Mouse (Mus musculus) heart, adult 8-10 months (tissue): ENCODE measurements around the gene Strc. TPM values are rescaled to one million over a fixed set of nuclear protein-coding genes. Genes with fewer than 3 reads are reported as not detected.
"Not testable (repeated sequence)": the region's sequence is repeated elsewhere in the genome, so short reads cannot be mapped to it uniquely, and the experiment has no call there.

Source experiments
- DNase-seq: peaks from one replicate; pipeline ENCODE4 v3.0.0; 2022; ENCODE audit warnings: low spot score
- total RNA-seq, 4 experiments: library from RNA; stranded (reverse); gene quantifications; 2 replicates each; pipeline ENCODE4 v1.2.4; 2022

Strc gene
- under 1 TPM in 1 of 4 experiments, not detected in 3; 0.09 TPM for total RNA-seq

DNA sequence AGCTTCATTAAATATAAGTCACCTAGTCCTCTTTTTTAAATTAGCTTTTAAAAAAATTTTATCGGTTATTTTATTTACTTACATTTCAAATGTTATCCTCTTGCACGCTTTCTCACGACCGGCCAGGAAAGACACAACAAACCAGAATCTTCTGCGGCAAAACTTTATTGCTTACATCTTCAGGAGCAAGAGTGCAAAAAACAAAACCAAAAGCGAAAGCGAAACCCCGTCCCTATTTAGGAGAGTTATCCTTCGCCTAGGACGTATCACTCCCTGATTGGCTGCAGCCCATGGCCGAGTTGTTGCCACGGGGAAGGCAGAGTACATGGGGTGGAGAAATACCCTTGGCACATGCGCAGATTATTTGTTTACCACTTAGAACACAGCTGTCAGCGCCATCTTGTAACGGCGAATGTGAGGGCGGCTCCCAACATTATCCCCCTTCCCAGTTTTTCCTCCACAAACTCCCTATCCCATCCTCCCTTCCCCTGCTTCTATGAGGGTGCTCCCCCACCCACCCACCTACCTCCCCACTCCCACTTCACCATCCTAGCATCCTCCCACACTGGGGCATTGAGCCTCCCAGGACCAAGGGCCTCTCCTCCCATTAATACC, at the start of gene Strc:
TSS of gene Strc (minus strand) at position 208 of the 615 bp plus-strand sequence.
- not testable (repeated sequence) for DNase-seq

DNA sequence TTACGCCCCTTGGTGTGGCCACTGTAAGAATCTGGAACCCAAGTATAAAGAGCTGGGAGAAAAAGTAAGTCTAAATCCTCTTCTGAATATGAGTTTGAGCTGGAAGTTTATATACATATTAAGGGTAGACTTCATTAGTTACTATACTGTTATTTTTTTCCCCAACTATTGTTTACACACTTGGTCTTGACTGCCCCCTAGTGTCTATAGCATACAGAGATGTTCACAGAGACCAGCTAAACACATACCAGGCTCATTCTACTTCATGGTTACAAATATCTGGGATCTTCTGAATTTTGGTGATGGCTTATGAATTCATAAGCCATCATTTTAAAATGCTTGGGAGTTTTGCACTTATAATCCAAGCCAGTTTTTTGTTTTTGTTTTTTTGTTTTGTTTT, 47.9 kb upstream of the Strc start:
- no peak for DNase-seq

DNA sequence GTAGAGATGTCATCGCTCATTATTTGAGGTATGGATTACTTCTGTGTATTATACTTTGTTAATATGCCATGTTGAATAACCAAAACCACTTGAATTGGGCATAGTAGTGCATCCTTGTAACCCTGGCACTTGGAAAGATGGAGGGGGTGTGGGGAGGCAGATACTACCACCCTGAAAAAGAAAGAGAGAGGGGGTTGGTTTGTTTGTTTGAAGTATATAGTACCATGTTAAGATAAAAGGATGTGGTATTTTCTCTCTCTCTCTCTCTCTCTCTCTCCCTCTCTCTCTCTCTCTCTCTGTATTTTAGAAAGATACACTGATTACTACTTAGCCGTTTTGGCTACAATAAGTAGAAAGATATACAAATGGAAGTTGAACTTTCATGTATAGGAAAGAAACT, 38.9 kb upstream of the Strc start:
- DNase-seq: no peak

DNA sequence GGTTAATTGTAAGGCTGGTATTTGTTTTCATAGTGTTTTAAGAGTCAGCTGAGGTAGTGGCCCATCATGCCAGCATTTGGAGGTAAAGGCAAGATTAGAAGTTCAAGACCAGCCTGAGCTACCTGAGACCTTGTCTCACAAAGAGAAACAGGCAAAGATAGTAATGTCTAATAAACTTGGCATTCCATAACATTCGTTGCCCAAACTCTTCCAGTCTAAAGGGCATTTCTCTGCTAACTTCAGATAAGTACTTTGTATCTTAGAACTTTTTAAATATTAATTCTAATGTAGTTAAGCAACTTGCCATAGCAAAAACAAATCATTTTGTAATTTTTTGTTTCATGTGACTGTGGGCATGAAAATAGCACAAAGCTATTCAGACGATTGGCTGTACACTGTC, 36.2 kb upstream of the Strc start:
- no peak for DNase-seq

DNA sequence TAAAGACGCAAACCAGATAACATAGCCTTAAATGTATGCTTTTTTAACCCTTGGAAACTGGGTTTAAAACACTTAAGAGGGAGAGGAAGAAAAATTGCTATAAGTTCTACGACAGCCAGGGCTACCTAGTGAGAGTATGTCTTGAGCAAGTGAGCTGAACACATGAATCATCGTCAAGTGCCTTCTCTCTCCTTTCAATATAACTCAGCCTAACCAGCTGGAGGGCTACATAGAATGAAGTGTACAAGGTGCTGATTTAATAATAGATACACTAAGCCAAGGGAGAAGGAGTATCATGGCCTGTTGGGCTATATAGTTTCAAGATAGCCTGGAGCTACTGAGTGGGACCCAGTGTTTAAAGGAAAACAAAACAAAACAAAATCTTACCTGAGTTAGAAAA, 31.5 kb upstream of the Strc start:
- no peak for DNase-seq

DNA sequence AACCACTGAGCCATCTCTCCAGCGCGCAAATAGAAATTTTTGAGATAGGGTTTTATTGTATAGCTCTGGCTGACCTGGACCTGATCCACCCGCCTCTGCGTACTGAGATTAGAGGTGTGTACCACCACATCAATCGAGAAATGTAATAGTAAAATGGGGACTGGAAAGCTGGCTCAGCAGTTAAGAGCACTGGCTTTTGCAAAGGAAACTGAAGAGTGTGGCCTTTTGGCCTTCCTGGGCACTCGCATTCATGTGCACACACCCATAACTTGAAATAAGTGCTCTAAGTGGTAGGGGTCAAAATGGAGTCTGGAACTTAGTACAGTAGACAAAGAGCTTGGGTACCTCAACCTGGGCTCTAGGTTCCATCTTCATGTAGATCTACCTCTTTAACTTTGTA, 29.4 kb upstream of the Strc start:
- no peak for DNase-seq

DNA sequence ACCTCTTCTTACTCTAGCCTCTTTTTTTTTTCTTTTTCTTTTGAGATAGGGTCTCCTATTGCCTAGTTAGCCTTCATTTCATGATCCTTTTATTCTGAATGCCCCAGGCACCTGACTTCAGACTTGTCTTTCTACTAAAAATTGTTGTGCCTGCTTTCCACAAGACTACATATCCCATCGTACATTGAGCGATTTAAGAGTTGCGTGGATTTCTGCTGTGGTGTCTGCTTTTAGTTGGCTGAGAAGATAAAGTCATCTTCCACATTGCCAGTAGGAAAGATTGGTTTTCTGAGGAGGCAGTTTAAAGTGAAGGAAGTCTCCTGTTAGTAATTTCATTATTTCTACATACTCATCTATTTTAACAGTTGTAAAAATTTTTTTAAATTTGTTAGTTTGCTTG, 28.6 kb upstream of the Strc start:
- DNase-seq: no peak

DNA sequence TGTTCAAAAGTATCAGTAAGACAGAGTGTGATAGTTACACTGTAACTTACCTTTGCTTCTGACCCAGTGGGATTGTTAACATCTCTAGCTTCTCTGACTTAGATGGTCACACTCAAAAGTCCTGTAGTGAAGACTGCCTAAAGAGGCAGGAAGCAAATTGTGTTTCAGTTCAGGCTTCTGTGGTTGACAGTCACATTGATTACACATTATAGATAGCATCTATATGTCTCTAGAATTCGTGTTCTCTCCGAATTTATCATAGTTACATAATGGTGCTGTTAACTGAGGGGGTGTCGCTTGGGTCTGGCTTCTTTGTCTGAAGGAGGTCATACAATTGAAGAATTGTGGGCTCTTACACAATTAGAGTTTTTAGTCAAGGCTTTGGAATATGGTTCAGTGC, 28.1 kb upstream of the Strc start:
- DNase-seq: no peak

DNA sequence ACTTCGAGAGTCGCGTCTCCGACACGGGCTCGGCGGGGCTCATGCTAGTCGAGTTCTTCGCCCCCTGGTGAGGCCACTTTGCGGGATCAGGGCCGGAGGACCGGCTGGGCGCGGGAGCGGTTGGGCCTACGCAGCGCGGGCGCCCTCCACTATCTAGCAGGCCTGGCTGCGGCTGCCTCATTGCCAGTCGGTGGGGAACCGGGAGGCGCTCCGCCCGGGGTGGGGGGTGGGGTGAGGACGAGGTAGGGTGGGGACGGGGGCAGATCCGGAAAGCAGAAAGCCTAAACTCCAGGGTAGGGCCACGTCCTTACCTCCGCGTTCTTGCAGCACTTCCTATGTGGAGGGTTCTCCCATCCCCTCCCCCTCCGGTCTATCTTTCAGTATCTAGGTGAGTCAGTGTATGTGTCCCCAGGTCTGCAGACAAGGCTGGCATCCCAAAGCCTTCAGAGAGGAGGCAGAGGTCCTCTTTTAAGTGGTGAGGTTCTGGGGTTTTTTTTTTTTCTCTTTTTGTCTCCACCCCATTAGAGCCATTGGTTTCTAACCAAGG, 27.2 kb upstream of the Strc start:
- peak; percentile 24 for DNase-seq

DNA sequence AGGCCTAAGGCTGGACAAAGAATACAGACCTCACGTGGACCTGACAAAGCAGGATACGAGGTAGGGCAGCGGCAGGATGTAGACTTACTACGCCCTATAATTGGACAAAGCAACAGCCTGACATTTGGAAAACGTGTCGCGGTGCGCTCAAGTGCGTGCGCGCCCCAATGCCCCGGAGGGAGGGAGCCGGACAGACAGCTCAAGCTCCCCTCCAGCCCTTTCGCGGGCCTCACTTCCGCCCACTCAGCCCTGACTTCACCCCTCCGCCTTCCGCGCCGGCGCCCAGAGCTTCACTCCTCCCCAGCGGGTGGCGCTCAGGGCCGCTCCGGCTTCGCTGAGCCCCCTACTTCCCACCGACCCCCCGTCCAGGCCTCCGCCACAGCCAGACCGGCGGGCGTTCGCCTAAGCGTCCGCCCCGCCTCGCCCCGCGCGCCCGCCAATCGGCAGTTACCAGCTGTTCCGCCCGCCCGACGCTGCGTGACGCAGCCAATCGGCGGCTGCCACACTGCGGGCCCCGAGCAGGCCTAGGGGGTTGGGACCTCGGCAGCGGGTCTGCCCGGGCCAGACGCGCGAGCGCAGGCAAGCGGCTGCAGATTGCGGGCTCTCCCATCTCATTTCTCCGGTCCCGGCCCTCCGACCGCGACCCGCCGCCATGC, 26.5 kb upstream of the Strc start, which contains the start of the genes Pdia3 and Catsper2:
TSS of gene Pdia3 (plus strand) at position 389 of the 656 bp plus-strand sequence.
TSS of gene Catsper2 (minus strand) at position 406 of the 656 bp plus-strand sequence.
- peak; percentile 94 for DNase-seq

DNA sequence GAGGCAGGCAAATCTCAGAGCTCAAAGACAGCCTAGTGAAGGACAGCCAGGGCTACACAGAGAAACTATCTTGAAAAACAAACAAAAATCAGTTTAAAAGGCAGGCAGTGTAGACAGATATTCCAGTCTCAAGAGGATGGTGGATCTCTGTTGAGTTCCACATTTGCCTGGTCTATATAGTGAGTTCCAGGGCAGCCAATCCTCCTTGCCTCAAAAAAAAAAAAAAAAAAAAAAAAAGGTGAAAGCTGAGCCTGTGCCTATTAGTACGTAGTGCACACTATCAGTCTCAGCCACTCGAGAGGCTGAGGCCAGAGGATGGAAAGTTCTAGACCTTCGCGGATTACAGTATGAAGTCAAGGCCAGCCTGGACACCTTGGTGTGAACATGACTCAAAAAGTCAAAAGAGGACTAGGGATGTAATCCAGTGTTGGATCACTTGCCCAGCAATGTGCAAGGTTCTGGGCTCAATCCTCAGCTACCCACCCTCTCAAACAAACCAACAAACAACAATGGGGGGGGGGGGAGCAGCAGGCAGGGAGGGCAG, 25.9 kb upstream of the Strc start:
- DNase-seq: no peak

DNA sequence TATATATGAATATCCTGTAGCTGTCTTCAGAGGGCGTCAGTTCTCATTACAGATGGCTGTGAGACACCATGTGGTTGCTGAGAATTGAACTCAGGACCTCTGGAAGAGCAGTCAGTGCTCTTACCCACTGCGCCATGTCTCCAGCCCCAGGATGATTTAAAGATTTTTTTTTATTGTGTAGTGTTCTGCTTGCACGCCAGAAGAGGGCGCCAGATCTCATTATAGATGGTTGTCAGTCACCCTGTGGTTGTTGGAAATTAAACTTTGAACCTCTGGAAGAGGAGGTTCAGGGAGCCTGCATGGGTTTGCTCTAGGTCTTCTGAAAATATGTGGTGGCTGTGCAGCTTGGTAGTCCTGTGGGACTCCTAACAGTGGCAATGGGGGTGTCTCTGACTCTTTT, 21.2 kb upstream of the Strc start:
- DNase-seq: no peak

DNA sequence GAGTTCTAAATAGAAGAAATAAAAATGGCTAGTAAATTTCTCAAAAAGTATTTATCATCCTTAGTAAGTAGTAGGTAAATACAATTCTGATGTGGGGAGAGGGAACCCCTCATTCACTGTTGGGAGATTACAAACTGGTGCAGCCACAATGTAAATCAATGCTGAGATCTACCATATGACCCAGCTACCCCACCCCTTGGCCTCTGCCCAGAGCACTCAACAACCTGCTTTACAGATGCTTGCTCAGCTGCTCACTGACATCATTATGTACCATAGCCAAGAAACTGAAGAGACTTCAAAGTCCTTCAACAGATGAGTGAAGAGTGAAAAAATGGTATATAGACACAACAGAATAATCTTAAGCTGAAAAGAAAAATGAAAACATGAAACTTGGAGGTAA, 16.3 kb upstream of the Strc start:
- no peak for DNase-seq

DNA sequence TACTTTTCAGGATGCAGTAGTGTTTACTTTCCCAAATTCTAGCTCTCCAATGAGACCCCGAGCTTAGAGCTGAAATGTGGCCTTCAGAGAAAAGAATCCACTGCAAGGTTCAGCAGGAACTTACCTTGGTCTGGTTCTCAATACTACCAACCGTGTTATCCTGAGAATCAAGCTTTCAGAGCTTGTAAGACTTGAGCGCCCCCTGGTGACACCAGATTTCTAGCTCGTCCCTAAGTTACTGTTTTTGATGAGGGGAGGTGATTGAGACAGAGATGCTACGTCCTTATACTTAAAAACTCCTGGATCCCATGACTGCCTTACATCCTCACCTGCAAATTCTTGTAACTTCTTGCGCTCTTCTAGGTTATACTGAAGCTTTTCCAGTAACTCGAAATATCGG, 9.7 kb upstream of the Strc start:
- DNase-seq: peak; percentile 64

DNA sequence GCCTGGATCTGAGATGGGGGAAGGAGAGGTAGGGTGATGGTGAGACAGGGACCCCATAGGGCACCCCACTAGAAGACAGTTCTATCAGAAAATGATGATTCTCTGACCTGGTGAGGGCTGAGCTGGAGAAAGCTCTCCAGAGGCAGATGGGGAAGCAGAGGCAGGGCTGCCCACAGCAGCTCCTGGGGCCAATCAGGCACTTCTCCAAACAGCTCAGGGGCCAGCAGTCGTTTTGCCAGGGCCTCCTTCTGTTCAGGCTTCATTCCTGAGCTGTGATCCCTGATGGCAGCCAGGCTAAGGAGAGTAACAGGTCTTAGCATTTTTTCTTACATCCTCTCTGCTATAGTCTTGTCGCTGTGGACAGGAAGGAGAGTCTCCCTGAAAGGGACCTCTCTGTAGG, 12.2 kb downstream of the Strc start:
- DNase-seq: no peak

DNA sequence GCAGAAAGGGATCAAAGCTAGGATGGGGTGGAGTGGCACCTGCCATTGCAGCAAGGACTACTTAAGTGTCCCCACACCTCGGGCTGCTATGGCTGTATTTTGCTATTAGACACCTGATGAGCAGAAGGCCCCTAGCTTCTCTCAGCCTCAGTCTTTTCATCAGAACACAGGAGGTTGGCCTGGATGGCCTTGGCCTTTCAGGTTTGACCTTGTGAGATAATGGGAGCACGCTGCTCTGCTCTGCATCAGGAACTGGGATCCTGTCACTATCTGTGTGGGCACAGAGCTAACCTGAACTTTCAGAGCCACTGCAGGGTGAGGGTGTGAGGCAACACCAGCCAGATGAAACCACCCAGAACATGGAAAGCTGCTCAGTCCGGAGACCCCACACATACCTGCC, 14.7 kb downstream of the Strc start:
- no peak for DNase-seq

DNA sequence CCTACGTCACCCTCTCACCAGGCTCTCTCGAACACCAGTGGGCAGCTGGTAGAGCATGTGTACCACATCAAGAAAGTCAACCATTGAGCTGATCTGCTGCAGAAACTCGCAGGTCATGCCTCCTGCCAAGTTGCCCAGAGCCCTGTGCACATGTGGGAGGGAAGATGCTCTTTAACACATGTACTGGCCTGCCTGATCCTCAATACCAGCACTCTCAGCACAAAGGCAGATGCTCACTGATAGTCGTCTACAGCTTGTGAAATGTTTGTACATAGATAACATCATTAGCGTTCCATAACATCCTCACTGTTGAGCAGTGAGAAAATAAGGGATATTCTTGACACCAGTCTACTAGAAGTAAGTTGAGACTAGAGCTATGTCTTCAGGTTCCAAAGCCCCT, 16.0 kb downstream of the Strc start:
- no peak for DNase-seq

DNA sequence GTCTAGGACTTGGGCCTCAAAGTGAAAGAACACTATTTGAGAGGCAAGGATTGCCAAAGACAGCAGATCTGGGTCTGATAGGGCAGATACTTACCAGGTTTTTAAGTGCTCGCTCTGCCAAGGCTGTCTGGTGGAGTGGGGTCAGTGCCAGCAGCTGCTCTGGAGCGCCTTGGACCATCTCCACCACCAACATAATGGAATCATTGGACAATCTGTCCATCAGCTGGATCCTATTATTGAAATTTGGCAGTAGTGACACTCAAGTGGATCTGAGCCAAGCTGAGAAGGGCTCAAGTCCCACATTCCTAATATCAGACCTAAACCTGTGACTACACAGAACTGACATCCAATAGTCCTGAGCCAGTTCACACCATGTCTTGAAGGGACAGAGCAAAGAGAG, 18.1 kb downstream of the Strc start:
- DNase-seq: no peak

DNA sequence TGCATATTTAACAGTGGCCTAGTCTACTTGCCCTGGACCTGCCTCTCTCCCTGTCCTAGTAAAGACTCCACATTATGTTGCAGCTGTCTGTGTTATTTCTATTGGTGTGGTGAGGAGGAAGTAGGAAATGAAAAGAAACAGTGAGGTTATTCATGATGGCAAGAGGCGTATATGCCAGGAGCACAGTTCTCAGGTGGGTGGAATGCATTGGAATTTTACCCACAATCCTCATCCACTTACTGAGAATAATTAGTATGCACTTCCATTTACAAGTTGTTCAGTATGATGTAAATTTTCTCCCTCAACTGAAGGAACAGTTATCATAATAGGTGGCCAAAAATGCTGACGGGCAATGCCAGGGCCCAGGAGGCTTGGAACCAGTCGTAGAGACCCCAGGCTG, 23.3 kb downstream of the Strc start:
- no peak for DNase-seq

DNA sequence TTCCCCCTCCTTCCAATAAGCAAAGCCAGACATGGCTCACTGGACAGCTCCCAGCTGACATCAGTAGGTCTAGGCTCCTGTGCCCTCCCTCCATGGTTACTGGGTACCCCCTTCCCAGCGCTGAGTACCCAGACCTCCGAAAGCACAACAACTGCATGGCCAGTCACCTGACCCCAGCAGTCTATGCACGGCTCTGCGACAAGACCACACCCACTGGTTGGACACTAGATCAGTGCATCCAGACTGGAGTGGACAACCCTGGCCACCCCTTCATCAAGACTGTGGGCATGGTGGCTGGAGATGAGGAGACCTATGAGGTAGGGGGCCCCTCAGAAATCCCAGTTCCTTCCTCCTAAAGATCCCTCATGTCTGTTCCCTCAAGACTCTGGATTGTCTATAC, 27.5 kb downstream of the Strc start:
- no peak for DNase-seq

DNA sequence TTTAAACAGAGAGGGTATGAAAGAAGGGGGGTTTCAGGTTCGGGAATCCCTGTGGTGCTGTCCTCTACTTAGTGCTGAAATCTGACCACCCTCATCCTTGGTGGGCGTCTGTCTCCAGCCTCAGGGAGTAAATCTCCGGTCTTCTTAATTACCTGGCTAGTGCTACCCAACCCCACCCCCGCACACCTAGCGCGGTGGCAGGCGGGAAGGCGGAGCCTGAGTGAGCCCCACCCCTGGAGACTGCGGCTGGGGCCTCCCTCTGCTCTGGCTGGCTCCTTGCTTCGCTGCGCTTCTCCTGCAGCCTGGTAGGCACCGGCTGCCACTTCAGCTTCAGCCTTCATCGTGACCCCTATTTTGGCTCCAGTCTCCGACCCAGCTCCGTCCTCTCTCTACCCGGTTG, 28.6 kb downstream of the Strc start:
- DNase-seq: no peak

DNA sequence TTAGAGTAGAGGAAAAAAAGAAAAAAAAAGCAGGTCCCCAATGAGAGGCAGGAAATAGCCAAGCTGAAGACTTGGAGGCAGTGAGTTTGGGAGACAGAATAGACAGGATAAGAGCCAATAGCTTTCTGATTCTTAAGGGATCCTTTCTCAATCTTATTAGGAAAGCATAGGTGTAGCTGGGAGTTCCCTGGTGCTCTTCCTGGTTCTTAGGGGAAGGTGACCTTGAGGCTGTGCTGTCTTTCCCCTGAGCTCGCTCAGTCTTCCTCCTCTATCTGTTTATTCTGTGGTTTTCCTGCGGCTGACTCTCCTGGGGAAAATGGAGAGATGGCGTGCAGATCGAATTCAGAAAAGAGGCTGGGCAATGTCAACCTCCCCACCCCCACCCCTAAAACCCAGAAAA, 29.0 kb downstream of the Strc start:
- DNase-seq: no peak

DNA sequence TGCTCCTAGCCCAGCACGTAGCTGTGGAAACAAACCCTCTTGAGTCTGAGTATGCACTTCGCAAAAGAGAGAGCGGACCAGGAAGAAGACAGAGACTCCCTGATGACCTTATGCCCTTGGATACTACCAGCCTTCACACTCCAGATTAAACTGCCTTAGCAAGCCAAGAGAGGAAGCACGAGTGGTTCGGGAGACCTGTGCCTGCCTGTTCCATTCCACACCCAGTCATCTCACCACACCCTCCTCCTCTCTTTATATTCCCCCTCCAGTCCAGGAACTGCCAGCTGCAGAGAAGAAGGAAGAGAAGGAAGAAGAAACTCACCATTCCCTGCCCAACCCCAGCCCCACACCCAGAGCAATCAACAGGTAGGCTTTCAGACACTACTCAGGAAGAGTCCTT, 29.5 kb downstream of the Strc start, which contains the start of gene Ckmt1:
TSS of gene Ckmt1 (plus strand) at position 221 of the 400 bp plus-strand sequence.
- DNase-seq: no peak
